Mouse (Mus musculus): ENCODE results near the gene Dcst2.

Dcst2 gene

DNA sequence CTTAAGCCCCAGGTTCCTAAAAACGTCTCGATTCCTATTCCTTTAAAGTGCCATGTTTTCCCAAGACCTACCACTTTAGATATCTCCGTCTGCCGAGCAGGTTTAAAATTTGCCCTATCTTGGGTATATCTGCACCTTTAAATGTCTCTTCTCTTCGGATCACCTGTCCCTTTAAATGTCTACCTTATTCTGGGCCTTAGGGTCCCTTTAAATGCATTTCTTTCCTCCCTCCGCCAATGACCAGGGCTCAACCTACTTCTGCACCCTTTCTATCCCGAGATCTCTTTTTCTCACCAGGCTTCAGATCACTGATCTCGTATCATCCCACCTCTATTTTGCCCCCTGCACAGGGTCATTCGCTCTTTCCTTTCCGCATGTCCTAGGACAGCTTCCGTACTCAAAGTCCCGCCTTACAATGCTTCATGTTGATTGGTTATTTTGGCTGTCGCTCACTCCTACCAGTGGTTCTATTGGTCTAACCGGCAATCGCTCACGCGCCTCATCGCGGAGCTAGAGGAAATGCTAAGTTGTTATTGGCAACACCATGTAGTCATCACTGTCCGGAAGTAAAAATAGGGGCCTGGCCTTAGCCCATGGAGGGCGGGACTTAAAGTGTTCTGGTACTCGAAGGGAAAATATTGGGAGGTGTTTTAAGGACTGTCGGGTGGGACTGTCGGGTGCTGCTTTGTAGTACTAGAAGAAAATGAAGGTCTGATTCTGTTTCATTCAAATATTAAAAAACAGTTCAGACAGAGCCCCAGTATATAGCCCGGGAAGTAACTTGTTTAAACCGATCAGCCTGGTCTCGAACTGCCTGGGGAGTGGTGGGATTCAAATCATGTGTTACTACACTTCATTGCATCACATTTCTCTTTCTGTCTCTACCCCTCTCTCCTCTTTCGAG, 50.0 kb downstream of the Dcst2 start, which contains the start of gene Flad1:
Gene Flad1, minus strand, starts transcription at position 381 of the 904 bp plus-strand sequence.
- DNase-seq (ENCODE audit: low read depth, low spot score), result peak; percentile 100

DNA sequence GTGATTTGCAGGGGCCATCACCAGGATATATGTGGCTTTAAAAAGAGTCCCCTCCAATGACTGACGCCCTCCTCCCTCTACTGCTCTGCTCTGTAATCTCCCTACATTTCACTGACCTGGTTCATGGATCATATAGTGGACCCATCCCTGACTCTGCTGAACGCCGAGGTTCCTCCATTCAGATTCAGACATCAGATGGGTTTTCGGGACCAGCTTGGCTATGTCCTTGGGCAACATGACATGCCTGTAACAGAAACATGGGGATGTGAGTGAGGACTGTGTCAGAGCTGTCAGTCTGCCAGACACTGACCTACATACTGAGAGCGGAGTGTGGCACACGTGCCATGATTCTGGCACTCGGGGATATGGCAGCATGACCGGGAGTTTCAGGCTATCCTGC, 54.4 kb downstream of the Dcst2 start:
- no peak for DNase-seq (ENCODE audit: low read depth, low spot score)

DNA sequence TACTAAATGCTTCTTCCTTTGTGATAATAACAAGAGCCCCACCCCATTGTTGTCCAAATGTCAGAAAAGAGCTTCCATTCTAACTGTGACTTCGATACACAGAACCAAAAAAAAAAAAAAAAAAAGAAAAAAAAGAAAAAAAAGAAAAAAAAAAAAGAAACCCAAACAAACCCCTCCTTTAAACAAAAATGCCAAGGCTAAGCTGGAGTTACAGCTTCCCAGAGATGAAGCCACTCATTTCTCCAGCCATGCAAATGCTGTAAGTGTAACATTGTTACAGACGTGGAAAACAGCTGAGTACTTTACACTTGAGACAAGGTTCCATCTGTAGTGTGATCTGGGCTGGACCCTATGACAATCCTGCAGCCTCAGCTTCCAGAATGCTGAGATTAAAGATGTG, 55.4 kb downstream of the Dcst2 start:
- DNase-seq (ENCODE audit: low read depth, low spot score), result no peak

GRCm38 (mm10) chr3:89417840-89418169, 56.0 kb downstream of the Dcst2 start:
- no peak for DNase-seq (ENCODE audit: low read depth, low spot score)

DNA sequence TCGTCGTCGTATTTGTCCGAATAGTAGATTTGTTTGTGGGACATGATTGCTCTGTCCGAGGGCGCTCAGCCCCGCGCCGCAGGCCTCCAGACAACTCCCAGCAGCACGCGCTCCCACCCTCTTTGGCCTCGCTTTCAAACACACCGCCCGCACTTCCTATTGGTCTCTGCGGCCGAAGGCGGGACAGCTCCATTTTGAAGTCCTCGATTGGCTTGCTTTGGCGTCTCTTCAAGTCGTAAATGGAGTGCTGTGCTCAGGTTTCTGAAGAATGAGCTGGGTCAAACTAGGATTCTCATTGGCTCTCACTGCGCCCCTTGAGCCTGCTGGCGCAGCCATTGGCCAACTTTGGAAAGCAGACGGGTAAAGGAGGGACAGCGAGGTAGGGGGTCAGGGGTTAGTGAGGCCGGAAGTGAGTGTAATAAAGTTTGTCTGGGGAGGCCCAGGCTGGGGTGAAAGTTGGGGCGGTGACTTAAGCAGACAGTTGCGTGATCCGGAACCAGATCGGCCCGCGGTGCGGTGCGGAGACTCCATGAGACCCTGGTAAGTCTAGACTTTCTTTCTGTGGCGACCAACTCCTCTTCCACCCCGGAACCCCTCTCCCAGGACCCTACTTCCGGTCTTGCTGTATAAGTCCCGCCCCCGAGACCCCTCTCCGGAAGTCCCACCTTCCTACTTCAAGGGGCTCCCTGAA, 56.5 kb downstream of the Dcst2 start, which contains the start of the genes Cks1b and Shc1:
Gene Cks1b, minus strand, starts transcription at position 214 of the 691 bp plus-strand sequence.
Gene Shc1, plus strand, starts transcription at position 274 of the 691 bp plus-strand sequence.
- DNase-seq (ENCODE audit: low read depth, low spot score), result peak; percentile 80

- no peak for DNase-seq (ENCODE audit: low read depth, low spot score)
These were observed 57.1 kb downstream of the Dcst2 start for GRCm38 (mm10) chr3:89418861-89419250.

GRCm38 (mm10) chr3:89419571-89419970, 57.8 kb downstream of the Dcst2 start:
- DNase-seq (ENCODE audit: low read depth, low spot score), result no peak

DNA sequence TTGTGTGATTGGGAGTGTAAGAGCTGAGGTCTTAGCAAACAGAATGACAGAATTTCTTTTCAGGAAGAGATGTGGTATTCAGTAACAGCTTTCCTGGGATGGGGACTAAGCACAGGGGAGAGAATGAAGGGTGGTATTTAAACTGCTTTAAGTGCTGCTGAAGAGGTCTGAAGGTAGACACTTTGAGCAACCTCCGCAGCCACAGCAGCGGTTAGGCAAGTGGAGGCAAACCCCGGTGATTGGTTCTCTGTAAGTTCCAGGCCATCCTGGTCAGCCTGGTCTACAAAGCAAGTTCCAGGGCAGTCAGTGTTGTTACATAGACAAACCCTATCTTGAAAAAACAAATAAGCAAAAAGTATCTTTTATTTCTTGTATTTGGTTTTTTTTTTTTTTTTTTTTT, 58.2 kb downstream of the Dcst2 start:
- no peak for DNase-seq (ENCODE audit: low read depth, low spot score)

- DNase-seq (ENCODE audit: low read depth, low spot score), result no peak
These were observed 58.6 kb downstream of the Dcst2 start for GRCm38 (mm10) chr3:89420421-89420820.

DNA sequence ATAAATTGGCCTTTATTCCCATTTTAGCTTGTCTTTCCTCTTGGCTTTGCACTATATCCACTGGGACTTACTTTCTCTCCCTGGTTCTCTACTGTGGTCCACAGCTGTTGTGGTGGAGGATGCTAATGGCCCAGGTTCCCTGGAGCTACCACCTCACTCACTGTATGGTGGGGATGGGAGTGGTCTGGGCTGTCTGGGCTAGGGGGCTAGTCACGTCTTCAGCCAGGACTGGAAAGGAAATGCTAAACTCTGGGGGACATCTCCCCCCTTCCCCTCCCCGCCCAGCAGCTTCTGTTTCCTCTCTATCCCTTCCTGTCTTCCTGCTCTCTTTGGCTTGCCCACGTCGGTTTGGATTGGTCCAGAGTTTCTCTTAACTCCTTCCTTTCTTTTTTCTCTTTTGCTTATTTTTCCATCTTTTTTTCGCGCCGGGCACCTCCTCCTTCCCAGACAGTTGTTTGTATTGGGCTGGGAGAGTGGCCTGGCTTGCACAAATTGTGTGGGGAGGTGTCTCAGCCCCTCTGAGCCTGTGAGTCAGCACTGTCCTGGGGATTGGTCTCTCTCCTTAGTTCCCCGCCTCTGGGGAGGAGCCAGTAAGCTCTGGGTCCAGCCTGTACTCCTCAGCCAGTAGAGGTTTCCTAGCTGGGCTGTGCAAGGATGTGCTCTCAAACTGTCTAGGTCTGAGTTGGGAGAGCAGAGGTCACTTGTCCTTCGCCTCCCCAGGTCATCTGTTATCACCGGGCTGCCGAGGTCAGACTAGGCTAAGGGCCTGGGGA, 59.4 kb downstream of the Dcst2 start:
- DNase-seq (ENCODE audit: low read depth, low spot score), result no peak

GRCm38 (mm10) chr3:89421810-89422473, 60.2 kb downstream of the Dcst2 start:
- DNase-seq (ENCODE audit: low read depth, low spot score), result no peak

DNA sequence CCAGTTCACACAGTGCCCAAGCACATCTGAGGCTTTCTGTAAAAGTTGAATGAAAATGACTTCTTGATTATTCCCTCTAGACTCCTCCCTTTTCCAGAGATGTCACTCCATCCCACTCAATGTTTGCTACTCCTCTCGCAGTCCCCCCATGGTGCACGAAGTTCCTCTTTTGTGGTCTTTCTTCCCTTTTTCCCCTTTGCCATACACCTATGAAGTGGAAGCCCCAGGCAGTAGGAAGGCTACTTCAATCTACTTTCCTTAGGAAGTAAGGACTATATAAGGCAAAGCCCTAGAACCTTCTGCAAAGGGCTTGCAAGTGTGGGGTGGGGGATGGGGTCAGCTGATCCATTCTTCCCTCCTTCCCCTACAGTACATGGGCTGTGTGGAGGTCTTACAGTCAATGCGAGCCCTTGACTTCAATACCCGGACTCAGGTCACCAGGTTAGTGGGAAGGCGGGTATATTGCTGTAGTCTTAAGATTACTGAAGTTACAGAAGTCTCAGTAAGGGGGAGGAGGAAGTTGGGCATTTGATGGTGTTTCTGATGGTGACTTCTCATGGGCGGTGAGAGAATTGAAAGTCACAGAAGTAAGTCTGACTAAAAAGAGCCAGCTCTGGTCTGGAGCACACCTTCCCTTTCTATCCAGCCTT, 60.9 kb downstream of the Dcst2 start:
- no peak for DNase-seq (ENCODE audit: low read depth, low spot score)

- no peak for DNase-seq (ENCODE audit: low read depth, low spot score)
These were observed 62.8 kb downstream of the Dcst2 start for GRCm38 (mm10) chr3:89424416-89425140.

GRCm38 (mm10) chr3:89425141-89425525, 63.4 kb downstream of the Dcst2 start:
- DNase-seq (ENCODE audit: low read depth, low spot score), result no peak

- no peak for DNase-seq (ENCODE audit: low read depth, low spot score)
These were observed 64.1 kb downstream of the Dcst2 start for GRCm38 (mm10) chr3:89425876-89426275.

Measured in retina, adult 2 months (tissue).